Mouse (Mus musculus): ENCODE results near the gene Ocel1.

DNA sequence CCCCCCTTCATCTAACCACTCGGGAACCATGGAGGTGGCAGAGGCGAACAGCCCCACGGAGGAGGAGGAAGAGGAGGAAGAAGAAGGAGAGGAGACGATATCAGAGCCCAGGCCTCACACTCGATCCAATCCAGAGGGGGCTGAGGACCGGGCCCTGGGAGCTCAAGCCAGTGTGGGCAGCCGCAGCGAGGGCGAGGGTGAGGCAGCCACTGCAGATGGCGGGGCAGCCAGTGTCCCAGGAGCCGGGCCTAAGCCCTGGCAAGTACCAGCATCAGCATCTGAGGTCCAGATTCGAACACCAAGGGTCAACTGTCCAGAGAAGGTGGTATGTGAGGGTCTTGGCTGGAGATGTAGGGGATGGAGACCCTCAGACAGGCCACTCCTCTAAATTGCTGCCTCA lies 26.6 kb downstream of the Ocel1 start:
- TF ChIP-seq CTCF (IDR thresholded peaks at IDR 0.05; ENCODE audit: control insufficient read depth, insufficient read depth, low read length) (no peak), POLR2A (IDR thresholded peaks at IDR 0.05; ENCODE audit: borderline replicate concordance, control insufficient read depth, low read depth, low read length) (no peak)

Measured in bone marrow, adult 2 months (tissue).